Mouse (Mus musculus) heart, adult 8-10 months (tissue): ENCODE data around the gene P2rx7. TPM values are rescaled to one million over a fixed set of nuclear protein-coding genes. Genes with fewer than 3 reads are reported as not detected.
"Not testable (repeated sequence)": the region's sequence is repeated elsewhere in the genome, so short reads cannot be mapped to it uniquely, and the experiment has no call there.

Source experiments
- DNase-seq: peaks from one replicate; pipeline ENCODE4 v3.0.0; 2022; ENCODE audit warnings: low spot score
- total RNA-seq, 4 experiments: library from RNA; stranded (reverse); gene quantifications; 2 replicates each; pipeline ENCODE4 v1.2.4; 2022

P2rx7 gene
- total RNA-seq, 4 experiments from 2014 or later: 3.1 to 3.6 (median 3.4) TPM

DNA sequence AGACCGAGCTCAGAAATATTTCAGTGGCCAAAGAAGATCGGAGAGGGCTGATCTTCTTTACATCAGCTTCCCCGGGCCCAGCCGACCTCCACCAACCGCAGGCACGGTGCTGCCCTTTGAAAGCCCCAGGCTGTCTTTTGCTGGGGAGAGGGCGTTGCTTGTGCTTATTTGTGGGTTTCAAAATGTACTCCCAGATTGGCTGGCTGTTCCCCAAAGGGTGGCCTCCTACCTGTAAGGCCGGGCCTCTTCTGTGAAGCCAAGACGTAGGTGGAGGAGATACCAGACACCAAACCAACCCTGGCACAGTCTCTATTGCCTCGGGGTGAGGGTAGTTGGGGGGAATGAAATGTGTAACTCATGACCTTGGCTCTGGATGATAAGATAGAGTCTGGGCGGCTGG is 2.3 kb downstream of the P2rx7 start:
- no peak for DNase-seq

DNA sequence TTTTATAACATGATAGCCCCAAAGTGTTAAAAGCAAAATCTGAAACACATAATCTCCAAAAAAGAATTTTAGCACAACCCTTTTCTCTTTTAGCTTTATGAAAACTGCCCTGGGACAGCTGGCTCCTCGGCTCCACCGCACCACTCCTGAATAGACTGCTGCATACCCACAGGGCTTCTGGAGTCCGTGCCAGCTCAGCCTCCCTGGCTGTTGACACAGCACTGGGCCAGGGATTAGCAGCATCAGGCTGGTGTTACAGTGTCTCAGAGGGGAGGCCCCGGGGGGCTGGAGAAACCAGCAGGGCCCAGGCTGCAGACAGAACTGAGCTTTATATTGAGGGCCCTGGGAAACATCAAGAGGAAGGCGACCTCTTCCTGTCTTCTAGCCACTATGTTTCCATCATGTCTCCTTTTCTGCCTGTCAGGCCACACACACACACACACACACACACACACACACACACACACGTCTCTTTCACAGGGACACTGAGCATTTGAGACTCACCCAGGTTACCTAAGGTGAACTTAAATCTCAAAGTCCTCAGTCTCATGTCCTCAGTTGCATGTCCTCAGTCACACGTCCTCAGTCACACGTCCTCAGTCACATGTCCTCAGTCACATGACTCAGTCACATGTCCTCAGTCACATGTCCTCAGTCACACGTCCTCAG is 3.7 kb downstream of the P2rx7 start:
- DNase-seq: no peak

DNA sequence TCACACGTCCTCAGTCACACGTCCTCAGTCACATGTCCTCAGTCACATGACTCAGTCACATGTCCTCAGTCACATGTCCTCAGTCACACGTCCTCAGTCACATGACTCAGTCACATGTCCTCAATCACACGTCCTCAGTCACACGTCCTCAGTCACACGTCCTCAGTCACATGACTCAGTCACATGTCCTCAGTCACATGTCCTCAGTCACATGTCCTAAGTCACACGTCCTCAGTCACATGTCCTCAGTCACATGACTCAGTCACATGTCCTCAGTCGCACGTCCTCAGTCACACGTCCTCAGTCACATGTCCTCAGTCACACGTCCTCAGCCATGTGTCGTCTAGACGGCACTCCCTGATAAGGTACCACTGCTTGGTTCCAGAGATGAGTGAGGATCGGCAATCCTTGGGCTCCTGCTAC is 4.3 kb downstream of the P2rx7 start:
- not testable (repeated sequence) for DNase-seq

- no peak for DNase-seq
Observed at GRCm38 (mm10) chr5:122649264-122649663, 5.6 kb downstream of the P2rx7 start.

- no peak for DNase-seq
Observed at GRCm38 (mm10) chr5:122650100-122650499, 6.4 kb downstream of the P2rx7 start.

DNA sequence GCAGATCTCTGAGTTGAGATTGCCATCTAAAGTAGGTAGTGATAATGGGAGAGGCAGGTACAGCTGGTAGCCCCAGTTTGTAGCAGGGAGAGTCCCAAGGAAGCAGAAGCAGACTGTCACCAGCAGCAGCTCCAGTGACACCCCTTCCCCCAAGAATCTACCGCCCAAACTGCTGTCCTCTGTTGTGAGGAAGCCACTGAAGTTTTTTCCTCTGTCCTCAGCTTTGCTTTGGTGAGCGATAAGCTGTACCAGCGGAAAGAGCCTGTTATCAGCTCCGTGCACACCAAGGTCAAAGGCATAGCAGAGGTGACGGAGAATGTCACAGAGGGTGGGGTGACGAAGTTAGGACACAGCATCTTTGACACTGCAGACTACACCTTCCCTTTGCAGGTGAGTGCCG is 8.8 kb downstream of the P2rx7 start:
- no peak for DNase-seq

- no peak for DNase-seq
Observed at GRCm38 (mm10) chr5:122653112-122653445, 9.4 kb downstream of the P2rx7 start.

GRCm38 (mm10) chr5:122653446-122654267 is 9.9 kb downstream of the P2rx7 start:
- DNase-seq: no peak

- DNase-seq: no peak
Observed at GRCm38 (mm10) chr5:122654268-122654573, 10.5 kb downstream of the P2rx7 start.

DNA sequence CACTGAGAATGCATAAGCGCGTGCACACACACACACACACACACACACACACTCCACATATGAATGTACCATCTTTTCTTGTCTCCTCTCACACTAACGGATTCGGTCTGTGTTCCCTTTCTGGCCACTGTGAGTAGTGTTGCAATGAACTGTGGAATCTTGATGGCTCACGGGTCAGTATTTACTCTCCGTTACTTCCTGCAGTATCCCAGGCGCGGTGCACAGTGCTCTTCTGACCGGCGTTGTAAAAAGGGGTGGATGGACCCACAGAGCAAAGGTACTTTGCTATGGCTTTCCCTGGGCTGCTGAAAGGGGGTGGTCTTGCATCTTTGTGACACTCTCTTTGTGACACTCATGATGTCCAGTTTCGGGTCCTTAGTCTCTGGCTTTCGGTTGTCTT is 13.1 kb downstream of the P2rx7 start:
- DNase-seq: no peak

- DNase-seq: no peak
Observed at GRCm38 (mm10) chr5:122662501-122662900, 18.8 kb downstream of the P2rx7 start.

GRCm38 (mm10) chr5:122665036-122665435 is 21.3 kb downstream of the P2rx7 start:
- DNase-seq: no peak

- no peak for DNase-seq
Observed at GRCm38 (mm10) chr5:122668981-122669897, 25.5 kb downstream of the P2rx7 start.

DNA sequence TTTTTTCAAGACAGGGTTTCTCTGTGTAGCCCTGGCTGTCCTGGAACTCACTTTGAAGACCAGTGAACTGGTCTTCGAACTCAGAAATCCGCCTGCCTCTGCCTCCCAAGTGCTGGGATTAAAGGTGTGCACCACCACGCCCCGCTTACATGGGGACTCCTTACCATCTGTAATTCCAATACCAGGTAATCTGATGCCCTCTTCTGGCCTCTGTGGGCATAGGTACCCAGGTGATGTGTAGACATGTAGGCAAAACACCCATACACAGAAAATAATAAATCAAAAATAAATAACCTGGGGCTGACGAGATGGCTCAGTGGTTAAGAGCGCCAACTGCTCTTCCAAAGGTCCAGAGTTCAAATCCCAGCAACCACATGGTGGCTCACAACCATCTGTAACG is 27.9 kb downstream of the P2rx7 start:
- not testable (repeated sequence) for DNase-seq

DNA sequence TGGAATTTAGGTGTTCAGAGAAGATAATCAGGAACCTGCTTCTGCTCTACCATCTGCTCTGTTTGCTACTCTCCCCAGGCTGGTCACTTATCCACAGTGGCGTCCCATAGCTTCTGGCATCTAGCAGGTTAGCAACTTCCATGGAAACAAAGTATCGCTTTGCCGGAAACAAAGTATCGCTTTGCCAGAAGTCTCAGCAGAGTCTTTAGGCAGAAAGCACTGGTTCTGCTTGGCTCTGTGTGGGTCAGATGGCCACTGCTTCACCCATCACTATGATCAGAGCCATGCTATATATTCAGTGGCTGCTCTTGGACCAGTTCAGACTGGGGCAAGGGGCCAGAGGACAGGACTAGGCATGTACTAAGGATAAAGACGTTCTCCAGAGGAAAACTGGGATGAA is 28.6 kb downstream of the P2rx7 start:
- no peak for DNase-seq

- no peak for DNase-seq
Observed at GRCm38 (mm10) chr5:122676002-122676401, 32.3 kb downstream of the P2rx7 start.

GRCm38 (mm10) chr5:122677983-122678382 is 34.3 kb downstream of the P2rx7 start:
- DNase-seq: no peak

GRCm38 (mm10) chr5:122679881-122680280 is 36.2 kb downstream of the P2rx7 start:
- no peak for DNase-seq

GRCm38 (mm10) chr5:122681276-122681675 is 37.6 kb downstream of the P2rx7 start:
- DNase-seq: no peak

DNA sequence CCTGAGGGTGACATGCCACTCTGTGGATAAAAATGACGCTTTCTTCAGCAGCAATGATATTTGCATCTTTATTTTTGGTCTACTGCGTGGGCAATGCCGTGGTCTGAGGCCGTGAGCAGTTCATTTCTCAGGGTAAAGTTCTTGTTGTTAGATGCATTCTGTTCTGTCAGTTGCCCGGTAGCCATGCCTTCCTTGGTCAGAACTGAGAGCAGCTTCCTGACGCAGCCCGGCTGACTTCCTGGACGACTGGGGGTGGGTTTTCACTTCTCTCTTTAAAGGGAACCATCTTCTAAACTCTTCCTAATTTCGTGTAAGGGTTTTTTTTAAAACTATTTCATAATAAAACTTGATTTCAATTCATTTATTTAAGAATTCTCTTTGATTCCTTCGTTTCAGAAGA is 40.2 kb downstream of the P2rx7 start:
- no peak for DNase-seq

DNA sequence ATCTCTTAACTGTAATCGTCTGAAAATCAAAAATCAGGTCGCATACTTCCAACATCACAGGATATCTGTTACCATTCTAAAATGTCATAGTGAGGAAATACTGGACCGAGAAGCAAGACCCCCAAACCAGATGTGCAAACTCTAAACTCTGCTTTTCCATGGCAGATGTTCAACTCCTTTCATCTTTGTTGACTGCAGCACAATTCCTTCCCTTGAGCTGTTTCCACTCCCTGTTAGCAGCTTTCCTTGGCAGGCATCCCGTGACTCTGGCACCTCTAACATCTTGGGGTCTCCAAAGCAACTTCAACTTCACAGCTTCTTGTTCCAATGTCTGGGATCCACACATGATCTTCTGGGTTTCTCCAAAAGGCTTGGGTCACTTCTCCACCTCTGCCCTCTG is 43.7 kb downstream of the P2rx7 start:
- DNase-seq: no peak

- no peak for DNase-seq
Observed at GRCm38 (mm10) chr5:122689153-122689552, 45.4 kb downstream of the P2rx7 start.
